Mouse (Mus musculus): ENCODE results near the gene Gm11077. TPM values are rescaled to one million over a fixed set of nuclear protein-coding genes. Genes with fewer than 3 reads are reported as not detected.

Gene Gm11077
- polyA plus RNA-seq, 1 experiment from 2014 or later = not detected

- TF ChIP-seq EP300 (optimal IDR thresholded peaks at IDR 0.05) (no peak), CTCF (IDR thresholded peaks at IDR 0.05; ENCODE audit: low read depth) (no peak)
- Histone ChIP-seq H3K27me3 (ENCODE audit: control insufficient read depth, insufficient read depth, low read length) (no peaks in the 10 kb centered on the region), H3K4me3 (ENCODE audit: low read depth, low read length) (no peak overlapping the region), H3K36me3 (ENCODE audit: control insufficient read depth, insufficient read depth, low read length) (no peaks in the 10 kb centered on the region), H3K9me3 (ENCODE audit: control insufficient read depth, low read length) (no peaks in the 10 kb centered on the region), H3K4me2 (replicated peaks; ENCODE audit: low read depth) (no peak overlapping the region), H3K9ac (ENCODE audit: low read length) (no peak overlapping the region), H3K4me1 (replicated peaks; ENCODE audit: control insufficient read depth, insufficient read depth) (no peaks in the 10 kb centered on the region), H3K27ac (replicated peaks) (no peak overlapping the region)
- DNase-seq (ENCODE audit: low spot score) (no peak), ATAC-seq (ENCODE audit: low FRiP score, low TSS enrichment) (no peak)
- WGBS = 63% methylated on average over 10 of the region's 10 CpGs
Measured at GRCm38 (mm10) chr6:140708059-140708458, 21.0 kb upstream of the Gm11077 start.

- Histone ChIP-seq H3K4me1 (replicated peaks; ENCODE audit: control insufficient read depth, insufficient read depth) (no peaks in the 10 kb centered on the region), H3K9ac (ENCODE audit: low read length) (no peak overlapping the region), H3K9me3 (ENCODE audit: control insufficient read depth, low read length) (no peaks in the 10 kb centered on the region), H3K36me3 (ENCODE audit: control insufficient read depth, insufficient read depth, low read length) (no peaks in the 10 kb centered on the region), H3K4me3 (ENCODE audit: low read depth, low read length) (no peak overlapping the region), H3K27ac (replicated peaks) (no peak overlapping the region), H3K27me3 (ENCODE audit: control insufficient read depth, insufficient read depth, low read length) (no peaks in the 10 kb centered on the region), H3K4me2 (replicated peaks; ENCODE audit: low read depth) (no peak overlapping the region)
- ATAC-seq (ENCODE audit: low FRiP score, low TSS enrichment) (no peak), DNase-seq (ENCODE audit: low spot score) (no peak)
- 75% methylated on average over 6 of the region's 6 CpGs for WGBS
- peak; percentile 66 for TF ChIP-seq CTCF (IDR thresholded peaks at IDR 0.05; ENCODE audit: low read depth)
- TF ChIP-seq EP300 (optimal IDR thresholded peaks at IDR 0.05) = no peak
Measured at GRCm38 (mm10) chr6:140709415-140710107, 19.5 kb upstream of the Gm11077 start.

GRCm38 (mm10) chr6:140712754-140713153, 16.3 kb upstream of the Gm11077 start:
- ATAC-seq (ENCODE audit: low FRiP score, low TSS enrichment) = no peak
- Histone ChIP-seq H3K4me1 (replicated peaks; ENCODE audit: control insufficient read depth, insufficient read depth) (no peaks in the 10 kb centered on the region), H3K9ac (ENCODE audit: low read length) (no peak overlapping the region), H3K27ac (replicated peaks) (no peak overlapping the region), H3K9me3 (ENCODE audit: control insufficient read depth, low read length) (no peaks in the 10 kb centered on the region), H3K4me3 (ENCODE audit: low read depth, low read length) (no peak overlapping the region), H3K4me2 (replicated peaks; ENCODE audit: low read depth) (no peak overlapping the region), H3K27me3 (ENCODE audit: control insufficient read depth, insufficient read depth, low read length) (no peaks in the 10 kb centered on the region), H3K36me3 (ENCODE audit: control insufficient read depth, insufficient read depth, low read length) (no peaks in the 10 kb centered on the region)
- WGBS = 7% methylated on average over 11 of the region's 11 CpGs
- peak; percentile 64 for DNase-seq (ENCODE audit: low spot score)
- TF ChIP-seq EP300 (optimal IDR thresholded peaks at IDR 0.05) = no peak
- peak; percentile 90 for TF ChIP-seq CTCF (IDR thresholded peaks at IDR 0.05; ENCODE audit: low read depth)

DNA sequence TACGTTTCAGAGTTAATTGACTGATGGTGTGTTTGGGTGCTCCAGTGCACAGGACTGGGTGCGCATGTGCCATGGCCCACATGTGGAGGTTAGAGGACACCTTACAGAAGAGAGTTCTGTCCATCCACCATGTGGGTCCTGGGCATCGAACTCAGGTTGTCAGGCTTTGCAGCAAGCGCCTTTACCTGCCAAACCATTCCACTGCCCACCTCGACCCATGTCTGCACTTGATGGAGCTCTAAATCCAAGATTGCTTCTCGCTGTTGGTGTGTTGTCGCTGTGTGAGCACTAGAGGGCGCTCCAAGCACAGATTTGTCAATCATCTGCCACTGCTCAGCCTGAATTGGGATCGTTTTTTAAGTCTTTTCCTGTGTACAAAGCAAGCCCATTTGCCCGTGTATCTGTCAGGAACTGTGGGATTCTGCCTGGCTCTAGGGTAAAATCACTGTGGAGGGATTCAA, 14.1 kb upstream of the Gm11077 start:
- no peak overlapping the region for H3K4me2 ChIP-seq (replicated peaks; ENCODE audit: low read depth)
- H3K4me1 ChIP-seq (replicated peaks; ENCODE audit: control insufficient read depth, insufficient read depth) = no peaks in the 10 kb centered on the region
- WGBS = 21% methylated on average over 10 of the region's 10 CpGs
- no peaks in the 10 kb centered on the region for H3K27me3 ChIP-seq (ENCODE audit: control insufficient read depth, insufficient read depth, low read length)
- no peak overlapping the region for H3K9ac ChIP-seq (ENCODE audit: low read length)
- H3K36me3 ChIP-seq (ENCODE audit: control insufficient read depth, insufficient read depth, low read length) = no peaks in the 10 kb centered on the region
- no peaks in the 10 kb centered on the region for H3K9me3 ChIP-seq (ENCODE audit: control insufficient read depth, low read length)
- TF ChIP-seq EP300 (optimal IDR thresholded peaks at IDR 0.05) (no peak), CTCF (IDR thresholded peaks at IDR 0.05; ENCODE audit: low read depth) (peak; percentile 96)
- no peak overlapping the region for H3K27ac ChIP-seq (replicated peaks)
- DNase-seq (ENCODE audit: low spot score) (peak; percentile 73), ATAC-seq (ENCODE audit: low FRiP score, low TSS enrichment) (peak; percentile 51; the same call in 1 of the 2 replicates)
- H3K4me3 ChIP-seq (ENCODE audit: low read depth, low read length) = no peak overlapping the region

GRCm38 (mm10) chr6:140722058-140722457, 7.0 kb upstream of the Gm11077 start:
- Histone ChIP-seq H3K4me1 (replicated peaks; ENCODE audit: control insufficient read depth, insufficient read depth) (no peaks in the 10 kb centered on the region), H3K9ac (ENCODE audit: low read length) (no peak overlapping the region), H3K4me3 (ENCODE audit: low read depth, low read length) (no peak overlapping the region), H3K27me3 (ENCODE audit: control insufficient read depth, insufficient read depth, low read length) (no peaks in the 10 kb centered on the region), H3K9me3 (ENCODE audit: control insufficient read depth, low read length) (no peaks in the 10 kb centered on the region), H3K4me2 (replicated peaks; ENCODE audit: low read depth) (no peak overlapping the region), H3K27ac (replicated peaks) (no peak overlapping the region), H3K36me3 (ENCODE audit: control insufficient read depth, insufficient read depth, low read length) (no peaks in the 10 kb centered on the region)
- TF ChIP-seq EP300 (optimal IDR thresholded peaks at IDR 0.05) (no peak), CTCF (IDR thresholded peaks at IDR 0.05; ENCODE audit: low read depth) (no peak)
- 75% methylated on average over 10 of the region's 10 CpGs for WGBS
- ATAC-seq (ENCODE audit: low FRiP score, low TSS enrichment) (no peak), DNase-seq (ENCODE audit: low spot score) (no peak)

DNA sequence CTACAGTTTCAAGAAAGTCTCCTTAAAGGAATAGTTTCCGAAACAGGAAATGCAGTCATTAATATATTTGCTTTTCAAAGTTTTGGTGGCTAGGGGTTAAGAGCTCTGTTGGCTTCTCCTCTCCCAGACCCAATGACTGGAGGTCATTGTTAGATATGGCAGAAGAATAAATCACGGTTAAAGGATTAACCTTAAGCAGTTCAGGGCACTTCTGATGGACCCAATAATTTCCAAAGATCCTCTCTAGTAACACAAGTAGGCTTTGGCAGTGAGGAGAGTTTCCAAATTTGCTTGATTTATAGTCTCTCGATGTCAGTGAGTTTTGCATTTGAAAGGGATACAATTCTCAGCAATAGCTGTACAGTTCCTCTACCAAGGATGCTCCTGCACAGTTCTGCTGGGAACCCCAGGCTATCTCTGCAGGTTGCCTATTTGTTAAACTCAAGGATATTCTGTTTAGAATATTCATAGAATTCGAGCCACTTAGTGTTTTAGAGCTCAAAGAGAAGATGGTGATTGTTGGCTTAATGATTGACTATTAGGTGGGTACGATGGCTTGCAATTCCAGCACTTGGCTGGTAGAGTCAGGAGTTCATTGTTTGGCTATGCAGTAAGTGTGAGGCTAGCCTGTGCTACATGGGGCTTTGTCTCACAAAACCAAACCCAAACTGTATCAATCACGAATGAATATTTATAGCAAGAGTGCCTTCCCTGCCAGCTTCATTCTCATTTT, 1.8 kb downstream of the Gm11077 start:
- Histone ChIP-seq H3K4me3 (ENCODE audit: low read depth, low read length) (no peak overlapping the region), H3K9ac (ENCODE audit: low read length) (no peak overlapping the region), H3K27ac (replicated peaks) (no peak overlapping the region), H3K27me3 (ENCODE audit: control insufficient read depth, insufficient read depth, low read length) (no peaks in the 10 kb centered on the region), H3K4me1 (replicated peaks; ENCODE audit: control insufficient read depth, insufficient read depth) (no peaks in the 10 kb centered on the region), H3K9me3 (ENCODE audit: control insufficient read depth, low read length) (no peaks in the 10 kb centered on the region), H3K4me2 (replicated peaks; ENCODE audit: low read depth) (no peak overlapping the region), H3K36me3 (ENCODE audit: control insufficient read depth, insufficient read depth, low read length) (no peaks in the 10 kb centered on the region)
- no peak for DNase-seq (ENCODE audit: low spot score)
- 50% methylated on average over 6 of the region's 6 CpGs for WGBS
- no peak for ATAC-seq (ENCODE audit: low FRiP score, low TSS enrichment)
- TF ChIP-seq EP300 (optimal IDR thresholded peaks at IDR 0.05) = no peak
- TF ChIP-seq CTCF (IDR thresholded peaks at IDR 0.05; ENCODE audit: low read depth) = no peak

Measured in stomach, postnatal 0 days (tissue).